Mouse (Mus musculus) liver, embryonic 16.5 days (tissue): Measurements from ENCODE around the gene Klf13. TPM values are rescaled to one million over a fixed set of nuclear protein-coding genes. Genes with fewer than 3 reads are reported as not detected.

Experiments used
- ATAC-seq: fragments of 200-750 bp; cut with Nextera tagmentation; 2 replicates; pipeline ENCODE4 v1.8.0; 2017; ENCODE audit warnings: low read depth, mild to moderate bottlenecking, moderate number of reproducible peaks, moderate library complexity
- H3K27ac ChIP-seq: fragments of 300-500 bp; sonication (generic); 2 replicates; pipeline ENCODE4 v1.5.1; 2014; ENCODE audit warnings: mild to moderate bottlenecking, low read length
- H3K27me3 ChIP-seq: fragments of 300-500 bp; sonication (generic); 2 replicates; pipeline ENCODE4 v1.6.1; 2014; ENCODE audit warnings: low read depth, low read length, mixed read lengths; ENCODE audit not compliant: control insufficient read depth, insufficient read depth
- H3K36me3 ChIP-seq: fragments of 300-500 bp; sonication (generic); 2 replicates; pipeline ENCODE4 v1.6.1; 2014; ENCODE audit warnings: mild to moderate bottlenecking; ENCODE audit not compliant: control insufficient read depth, insufficient read depth
- H3K4me1 ChIP-seq: fragments of 300-500 bp; sonication (generic); 2 replicates; pipeline ENCODE4 v1.6.1; 2014; ENCODE audit warnings: low read depth, low read length, mixed read lengths; ENCODE audit not compliant: control insufficient read depth
- H3K4me2 ChIP-seq: fragments of 300-500 bp; sonication (generic); 2 replicates; pipeline ENCODE4 v1.6.1; 2014; ENCODE audit warnings: low read depth, low read length, mixed read lengths
- H3K4me3 ChIP-seq: fragments of 300-500 bp; sonication (generic); 2 replicates; pipeline ENCODE4 v1.5.1; 2014; ENCODE audit warnings: low read depth, mild to moderate bottlenecking, low read length
- H3K9ac ChIP-seq: fragments of 300-500 bp; sonication (generic); 2 replicates; pipeline ENCODE4 v1.6.1; 2014; ENCODE audit warnings: low read depth, low read length
- H3K9me3 ChIP-seq: fragments of 300-500 bp; sonication (generic); replicated peaks from 2 replicates; pipeline ENCODE4 v1.6.1; 2016; ENCODE audit warnings: low read length; ENCODE audit not compliant: control insufficient read depth
- WGBS: fragments of 180-500 bp; shearing (Covaris S2); extraction: QIAGEN DNeasy Blood & Tissue Kit; methylation state at CpG from one replicate; pipeline ENCODE4 v1.1.7; 2014; ENCODE audit not compliant: insufficient replicate concordance; 5-methylcytosine and 5-hydroxymethylcytosine counted together
- polyA plus RNA-seq: library from polyadenylated mRNA; unstranded; fragments of >200 nt; fragmentation: Nextera tagmentation; extraction: Ambion mirVana; gene quantifications from 2 replicates; pipeline ENCODE4 v1.2.1, GENCODE M21; 2015

Gene Klf13
- 15.6 and 16.6 TPM in 2 replicates for polyA plus RNA-seq

DNA sequence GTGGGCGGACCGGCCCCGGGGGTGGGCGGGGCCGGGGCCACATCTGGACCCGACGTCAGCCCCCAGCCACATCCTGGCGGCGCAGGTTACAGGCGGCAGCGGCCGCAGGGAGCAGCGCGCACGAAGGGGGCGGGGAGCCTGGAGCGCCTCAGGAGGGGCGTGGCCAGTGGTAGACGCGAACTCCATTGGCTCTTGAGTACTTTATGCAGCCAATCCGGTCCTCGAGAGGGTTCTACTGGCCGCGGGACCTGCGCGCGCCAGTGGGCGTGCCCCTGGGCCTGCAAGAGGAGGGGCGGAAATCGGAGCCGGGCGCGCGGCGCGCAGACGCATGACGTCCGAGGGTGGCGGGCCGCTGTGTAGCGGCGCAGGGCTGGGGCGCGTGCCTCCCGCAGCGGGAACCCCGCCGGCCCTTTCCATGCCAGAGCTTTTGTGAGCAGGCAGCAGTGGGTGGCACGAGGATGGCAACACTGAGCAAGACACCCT is at the start of gene Klf13:
Klf13 (minus strand) TSS at position 2 of the 483 bp plus-strand sequence.
- peak; percentile 83 for ATAC-seq
- Histone ChIP-seq H3K9ac (peak within 1 kb of the TSS; percentile 90), H3K9me3 (no peaks in the 10 kb centered on the region), H3K4me3 (peak within 1 kb of the TSS; percentile 76), H3K4me1 (peaks cover 56% of the 10 kb centered on the region), H3K27me3 (no peaks in the 10 kb centered on the region), H3K4me2 (peak within 1 kb of the TSS; percentile 100), H3K27ac (peak within 1 kb of the TSS; percentile 97), H3K36me3 (no peaks in the 10 kb centered on the region)
- WGBS, result 0% methylated on average over 48 of the region's 50 CpGs

DNA sequence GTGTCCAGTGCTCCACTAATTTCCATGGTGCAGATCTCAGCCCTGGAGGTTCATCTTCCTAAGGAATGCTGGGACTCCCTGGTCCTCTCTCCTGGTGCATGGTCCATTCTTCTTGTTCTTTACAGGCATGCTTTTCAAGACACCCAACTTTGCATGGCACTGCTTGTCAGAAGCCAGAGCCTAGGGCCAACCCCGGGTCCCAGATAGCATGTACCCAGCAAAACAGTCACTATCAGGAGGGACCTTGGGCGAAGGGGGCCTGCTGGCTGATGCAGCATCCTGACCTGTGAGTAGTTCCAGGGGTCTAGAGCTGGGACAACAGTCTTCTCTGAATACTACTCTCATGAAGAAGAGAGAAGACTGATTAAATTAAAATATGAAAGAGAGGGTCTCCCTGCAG is 49.7 kb upstream of the Klf13 start:
- Histone ChIP-seq H3K36me3 (no peaks in the 10 kb centered on the region), H3K9ac (no peak overlapping the region), H3K27ac (no peak overlapping the region)

DNA sequence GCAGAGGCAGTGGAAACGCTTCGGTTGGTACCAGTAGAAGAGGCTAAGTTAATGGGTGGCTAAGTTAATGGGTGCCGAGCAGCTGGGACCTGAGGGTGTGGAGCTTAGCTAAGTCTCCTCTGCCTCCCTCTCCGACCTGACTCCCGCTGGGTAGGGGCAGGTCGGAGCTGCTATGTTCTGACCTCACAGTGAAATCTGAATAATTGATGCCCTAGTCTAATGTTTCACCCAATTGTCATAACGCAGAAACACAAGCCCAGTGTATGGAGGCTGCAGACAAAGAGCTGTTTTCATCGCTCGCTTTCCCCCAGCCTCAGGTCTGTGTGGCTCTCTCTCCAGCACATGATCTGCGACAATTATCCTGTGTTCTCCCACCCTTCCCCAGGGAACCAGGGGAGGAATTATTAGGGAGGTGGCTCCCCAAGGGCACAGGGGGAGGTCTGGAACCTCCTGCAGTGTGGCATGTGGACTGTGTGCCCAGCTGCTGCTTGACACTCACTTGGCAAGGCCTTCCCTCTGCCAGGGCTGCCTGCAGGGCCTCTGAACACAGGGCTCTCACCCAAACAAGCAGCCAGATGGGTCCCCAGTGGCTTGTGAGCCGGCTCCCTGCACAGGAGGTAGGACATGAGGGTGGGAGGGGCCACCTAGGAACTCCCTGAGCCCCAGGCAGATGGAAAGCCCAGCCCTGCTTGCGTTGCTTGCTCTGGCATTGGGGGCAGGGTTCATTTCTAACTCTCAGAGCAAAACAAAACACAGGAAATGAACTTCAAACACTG is 47.9 kb upstream of the Klf13 start:
- 64% methylated on average over 12 of the region's 12 CpGs for WGBS
- 0 out of 2 replicates have a peak, but pooled peaks have one; percentile 35 for ATAC-seq
- 0 out of 2 replicates have a peak overlapping the region, but pooled peaks have one; percentile 12 for H3K4me2 ChIP-seq
- H3K4me1 ChIP-seq, result peaks cover 52% of the 10 kb centered on the region
- H3K9me3 ChIP-seq, result no peaks in the 10 kb centered on the region
- no peaks in the 10 kb centered on the region for H3K36me3 ChIP-seq
- H3K4me3 ChIP-seq, result no peak overlapping the region
- no peaks in the 10 kb centered on the region for H3K27me3 ChIP-seq
- H3K27ac ChIP-seq, result 0 out of 2 replicates have a peak overlapping the region, but pooled peaks have one; percentile 24
- no peak overlapping the region for H3K9ac ChIP-seq

More for the DNA sequence above, 49.7 kb upstream of the Klf13 start:
- Histone ChIP-seq H3K4me1 (peaks cover 65% of the 10 kb centered on the region), H3K9me3 (no peaks in the 10 kb centered on the region), H3K4me2 (no peak overlapping the region), H3K4me3 (no peak overlapping the region), H3K27me3 (no peaks in the 10 kb centered on the region)
- WGBS, result 51% methylated on average over 2 of the region's 2 CpGs
- no peak for ATAC-seq

DNA sequence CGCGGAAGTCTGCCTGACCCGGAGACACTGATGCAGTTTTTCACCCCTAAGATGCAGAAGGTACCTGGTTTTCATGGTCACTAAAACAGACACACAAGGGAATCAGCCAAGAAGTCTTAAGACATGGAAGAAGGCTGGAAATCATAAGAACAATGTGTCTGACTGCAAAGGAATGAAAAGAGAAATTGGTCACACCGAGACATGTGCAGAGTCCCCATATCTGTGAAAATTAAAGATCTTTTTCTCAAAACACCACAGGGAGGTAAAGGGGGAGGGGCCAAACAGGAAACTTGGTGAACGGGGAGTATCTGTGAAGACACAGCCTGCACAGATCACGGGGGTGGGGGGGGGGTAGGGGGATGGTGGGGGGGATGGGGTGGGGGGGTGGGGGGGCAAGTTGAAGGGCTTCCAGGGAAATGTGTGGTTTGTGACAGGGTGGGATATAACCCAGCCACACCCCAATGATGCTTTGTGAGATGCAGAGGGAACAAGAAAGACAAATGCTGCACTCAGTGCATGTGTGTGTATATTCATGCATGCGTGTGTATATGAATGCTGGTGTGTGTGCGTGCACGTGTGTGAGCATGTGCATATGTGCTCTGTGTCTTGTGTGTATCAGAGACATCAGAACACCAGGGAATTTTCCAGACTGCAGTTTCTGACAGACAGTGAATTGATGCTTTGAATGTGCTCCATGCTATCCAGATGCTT is 47.1 kb upstream of the Klf13 start:
- no peak for ATAC-seq
- 61% methylated on average over 8 of the region's 9 CpGs for WGBS
- Histone ChIP-seq H3K4me2 (no peak overlapping the region), H3K4me1 (peaks cover 45% of the 10 kb centered on the region), H3K9ac (no peak overlapping the region), H3K4me3 (no peak overlapping the region), H3K27ac (no peak overlapping the region), H3K27me3 (no peaks in the 10 kb centered on the region), H3K9me3 (no peaks in the 10 kb centered on the region), H3K36me3 (no peaks in the 10 kb centered on the region)

DNA sequence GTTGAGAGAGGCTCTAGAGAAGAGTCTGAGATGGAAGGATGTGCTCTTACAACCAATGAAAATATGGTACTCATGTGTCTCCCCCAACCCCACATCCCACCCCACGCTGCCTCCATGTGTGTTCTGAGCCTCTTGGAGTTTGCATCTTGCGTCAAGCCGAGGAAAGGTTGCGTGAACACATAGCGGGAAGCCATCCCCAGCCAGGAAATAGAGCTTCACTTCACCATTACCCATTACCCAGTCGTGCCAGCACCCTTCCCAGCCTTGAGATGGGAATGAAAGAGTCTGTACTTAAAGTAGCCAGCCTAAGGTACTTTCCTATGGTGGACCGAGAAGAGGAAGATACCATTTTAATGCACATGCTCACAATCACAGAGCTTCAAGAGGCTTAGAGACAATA is 46.6 kb upstream of the Klf13 start:
- 81% methylated on average over 7 of the region's 7 CpGs for WGBS
- Histone ChIP-seq H3K27ac (no peak overlapping the region), H3K27me3 (no peaks in the 10 kb centered on the region), H3K9me3 (no peaks in the 10 kb centered on the region), H3K4me3 (no peak overlapping the region), H3K4me1 (peaks cover 39% of the 10 kb centered on the region), H3K9ac (no peak overlapping the region), H3K36me3 (no peaks in the 10 kb centered on the region), H3K4me2 (no peak overlapping the region)
- no peak for ATAC-seq

DNA sequence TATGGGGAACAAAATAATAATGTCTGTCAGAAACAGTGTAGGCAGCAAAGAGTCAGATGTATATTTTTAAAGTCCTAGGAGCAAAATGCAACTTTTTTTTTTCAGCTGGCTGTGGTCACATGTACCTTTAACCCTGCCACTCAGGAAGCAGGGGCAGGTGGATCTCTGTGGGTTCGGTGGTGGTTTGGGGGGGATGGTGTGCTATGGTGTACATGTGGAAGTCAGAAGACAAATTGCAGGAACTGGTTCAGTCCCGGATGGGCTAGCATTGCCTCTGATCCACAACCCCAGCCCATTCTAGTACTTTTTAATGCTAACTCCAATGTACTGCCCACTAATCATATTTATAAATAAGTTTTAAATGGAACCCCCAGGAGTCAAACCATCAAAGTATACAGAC is 45.6 kb upstream of the Klf13 start:
- Histone ChIP-seq H3K9me3 (no peaks in the 10 kb centered on the region), H3K9ac (no peak overlapping the region), H3K36me3 (no peaks in the 10 kb centered on the region), H3K4me3 (no peak overlapping the region), H3K4me2 (no peak overlapping the region), H3K4me1 (peaks cover 33% of the 10 kb centered on the region), H3K27ac (no peak overlapping the region), H3K27me3 (no peaks in the 10 kb centered on the region)
- ATAC-seq, result no peak
- WGBS, result 25% methylated on average over 2 of the region's 2 CpGs

DNA sequence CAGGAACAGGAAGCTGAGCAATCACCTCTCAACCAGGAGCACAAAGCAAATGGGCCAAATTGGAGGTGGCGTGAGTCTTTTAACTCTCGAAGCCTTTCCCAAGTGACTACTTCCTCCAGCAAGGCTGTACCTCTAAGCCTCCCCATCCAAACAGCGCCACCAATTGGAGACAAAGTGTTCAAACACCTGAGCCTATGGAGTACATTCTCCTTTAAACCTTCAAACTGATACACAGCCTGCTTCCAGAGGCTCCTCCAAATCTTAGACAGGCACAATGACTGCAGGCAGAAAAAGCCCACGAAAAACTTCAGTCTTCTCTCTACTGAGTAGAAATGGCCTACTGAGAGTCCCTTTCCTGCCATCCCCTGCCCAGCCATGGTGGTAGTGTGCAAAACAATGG is 38.9 kb upstream of the Klf13 start:
- Histone ChIP-seq H3K27me3 (no peaks in the 10 kb centered on the region), H3K4me3 (no peak overlapping the region), H3K4me1 (peaks cover 14% of the 10 kb centered on the region), H3K9me3 (no peaks in the 10 kb centered on the region), H3K36me3 (no peaks in the 10 kb centered on the region), H3K9ac (no peak overlapping the region), H3K4me2 (no peak overlapping the region), H3K27ac (no peak overlapping the region)
- ATAC-seq, result no peak
- WGBS, result 81% methylated on average over 4 of the region's 4 CpGs

DNA sequence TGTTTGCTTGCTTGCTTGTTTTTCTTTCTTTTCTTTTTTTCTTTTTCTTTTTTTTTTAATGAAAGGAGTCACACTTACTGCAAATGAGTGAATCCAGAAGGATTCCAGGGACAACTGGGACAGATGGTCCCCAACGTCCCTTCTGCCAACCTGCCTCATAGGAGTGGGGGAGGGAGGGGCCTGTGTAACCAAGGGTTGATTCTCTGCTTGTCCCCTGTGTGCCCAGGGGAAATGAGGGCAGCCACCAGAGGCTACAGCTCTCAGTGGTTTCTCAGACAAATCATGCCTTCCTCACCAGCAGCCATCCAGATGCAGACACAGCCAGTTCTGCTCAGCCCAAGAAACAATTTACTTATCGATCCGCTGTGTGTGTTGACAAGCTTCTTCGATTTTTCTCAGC is 32.3 kb upstream of the Klf13 start:
- Histone ChIP-seq H3K9me3 (no peaks in the 10 kb centered on the region), H3K36me3 (no peaks in the 10 kb centered on the region), H3K9ac (no peak overlapping the region), H3K4me3 (no peak overlapping the region), H3K4me1 (peaks cover 14% of the 10 kb centered on the region), H3K27ac (no peak overlapping the region), H3K4me2 (no peak overlapping the region), H3K27me3 (no peaks in the 10 kb centered on the region)
- WGBS, result 78% methylated on average over 4 of the region's 4 CpGs
- ATAC-seq, result no peak

DNA sequence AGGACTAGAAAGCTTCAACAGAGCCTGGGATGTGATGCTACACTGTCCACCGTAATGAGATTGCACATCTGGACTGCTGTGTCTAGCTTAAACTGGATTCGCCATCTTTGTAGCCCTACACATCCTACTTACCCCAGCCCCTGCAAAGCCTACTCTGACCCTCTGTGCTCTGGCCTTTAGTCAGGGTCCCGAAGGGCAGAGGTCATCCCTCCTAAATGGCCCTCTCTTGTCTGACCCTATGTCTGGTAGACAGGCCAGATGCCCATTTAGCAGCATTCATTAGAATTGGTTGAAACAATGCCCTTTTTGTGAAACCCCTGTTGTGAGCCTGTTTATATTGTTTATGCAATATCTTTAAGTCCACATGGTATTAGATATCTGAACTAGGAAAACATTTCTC is 31.2 kb upstream of the Klf13 start:
- H3K9ac ChIP-seq, result no peak overlapping the region
- ATAC-seq, result no peak
- H3K4me1 ChIP-seq, result peaks cover 23% of the 10 kb centered on the region
- H3K9me3 ChIP-seq, result no peaks in the 10 kb centered on the region
- H3K27me3 ChIP-seq, result no peaks in the 10 kb centered on the region
- no peak overlapping the region for H3K4me2 ChIP-seq
- no peaks in the 10 kb centered on the region for H3K36me3 ChIP-seq
- no peak overlapping the region for H3K4me3 ChIP-seq
- 59% methylated on average over 3 of the region's 3 CpGs for WGBS
- H3K27ac ChIP-seq, result no peak overlapping the region
